Mouse (Mus musculus) testis, adult 2 months (tissue): Measurements from ENCODE around the gene Nme2.

ENCODE experiments used
- CTCF ChIP-seq: fragments of 200-500 bp; IDR thresholded peaks from 2 replicates; pipeline ENCODE4 v1.5.1; 2012; ENCODE audit warnings: low read depth, mild to moderate bottlenecking, inconsistent platforms, low read length, moderate library complexity; ENCODE audit not compliant: control insufficient read depth, insufficient read depth, insufficient replicate concordance
- POLR2A ChIP-seq: fragments of 200-500 bp; IDR thresholded peaks from 2 replicates; pipeline ENCODE4 v1.6.1; 2012; ENCODE audit warnings: low read depth, mild to moderate bottlenecking, inconsistent platforms, low read length, moderate library complexity; ENCODE audit not compliant: control insufficient read depth

DNA sequence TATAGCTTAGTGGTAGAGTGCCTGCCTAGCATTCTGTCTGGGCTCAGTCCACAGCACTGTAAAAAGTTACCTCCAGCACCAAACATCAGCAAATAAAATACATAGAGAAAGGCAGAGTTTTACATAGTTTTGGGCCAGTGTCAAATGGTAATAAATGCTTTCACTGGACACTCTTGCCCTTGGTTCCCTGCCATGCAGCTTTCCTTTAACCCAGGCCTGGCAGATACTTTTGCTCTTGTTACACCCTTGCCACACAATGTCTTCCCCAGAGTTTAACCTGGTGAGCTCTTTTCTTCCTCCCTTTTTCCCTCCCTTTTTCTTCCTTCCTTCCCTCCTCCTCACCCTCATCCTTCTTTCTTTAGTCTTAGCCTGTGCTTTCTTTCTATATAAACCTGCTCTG is 43.2 kb upstream of the Nme2 start:
- TF ChIP-seq CTCF (no peak), POLR2A (no peak)
